Mouse (Mus musculus): Measurements from ENCODE around the gene Dlg4.
A peak's percentile ranks its signal among the peaks of the same experiment; 100 is the strongest.

The Dlg4 gene

DNA sequence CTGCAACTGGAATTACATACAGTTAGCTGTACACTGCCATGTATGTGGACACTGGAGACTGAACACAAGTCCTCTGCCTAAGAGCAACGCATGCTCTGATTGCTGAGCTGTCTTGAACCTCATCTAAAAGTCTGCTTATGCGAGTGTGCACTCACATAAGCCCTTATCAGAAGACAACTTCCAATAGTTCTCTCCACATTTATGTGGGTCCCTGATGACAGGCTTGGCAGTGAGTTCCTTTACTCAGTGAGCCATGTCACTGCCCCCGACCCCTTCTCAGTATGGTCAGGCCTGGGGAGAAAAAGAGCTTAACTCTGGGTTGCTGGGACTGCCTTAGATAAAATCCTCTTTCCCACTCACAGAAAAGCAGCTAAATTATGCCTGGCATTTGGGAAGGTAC lies at the start of gene Dlg4:
TSS of gene Dlg4 (plus strand) at position 274 of the 400 bp plus-strand sequence.
- DNase-seq (ENCODE audit: low spot score): no peak

DNA sequence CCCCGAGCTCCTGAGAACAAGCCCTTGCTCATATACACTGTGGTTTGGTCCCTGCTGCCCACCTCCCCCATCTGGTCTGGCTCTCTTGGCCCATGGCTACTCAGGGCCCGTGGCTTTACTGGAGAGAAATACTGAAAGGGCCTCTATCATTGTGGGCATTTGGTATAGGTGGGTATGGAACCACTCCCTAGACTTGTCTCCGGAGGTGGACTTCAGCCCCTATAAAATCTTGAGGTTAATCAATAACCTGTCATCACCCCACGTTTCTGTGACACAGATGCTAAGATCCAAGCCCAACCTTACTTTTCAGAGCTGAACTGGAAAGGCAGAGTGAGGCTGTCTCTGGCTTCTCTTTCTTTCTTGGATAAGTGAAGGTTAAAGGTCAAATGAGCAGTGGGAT lies 47.9 kb upstream of the Dlg4 start:
- no peak for DNase-seq (ENCODE audit: low spot score)

DNA sequence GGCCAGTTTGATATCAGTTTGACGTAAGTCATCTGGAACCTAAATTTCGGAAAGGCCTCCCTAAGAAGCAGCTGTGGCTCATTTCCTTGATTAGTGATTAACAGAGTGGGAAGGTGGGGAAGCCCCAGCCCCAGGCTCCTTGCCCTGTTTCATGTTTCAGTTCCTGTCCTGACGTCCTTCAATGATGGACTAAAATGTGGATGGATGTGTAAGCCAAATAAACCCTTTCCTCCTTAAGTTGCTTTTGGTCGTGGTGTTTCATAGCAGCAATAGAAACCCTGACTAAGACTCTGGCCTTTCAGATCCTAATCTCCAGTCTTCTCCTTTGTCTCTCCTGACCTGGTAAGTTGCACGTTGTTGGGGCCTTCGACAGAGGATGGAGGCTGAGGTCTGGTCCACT lies 46.5 kb upstream of the Dlg4 start:
- no peak for DNase-seq (ENCODE audit: low spot score)

DNA sequence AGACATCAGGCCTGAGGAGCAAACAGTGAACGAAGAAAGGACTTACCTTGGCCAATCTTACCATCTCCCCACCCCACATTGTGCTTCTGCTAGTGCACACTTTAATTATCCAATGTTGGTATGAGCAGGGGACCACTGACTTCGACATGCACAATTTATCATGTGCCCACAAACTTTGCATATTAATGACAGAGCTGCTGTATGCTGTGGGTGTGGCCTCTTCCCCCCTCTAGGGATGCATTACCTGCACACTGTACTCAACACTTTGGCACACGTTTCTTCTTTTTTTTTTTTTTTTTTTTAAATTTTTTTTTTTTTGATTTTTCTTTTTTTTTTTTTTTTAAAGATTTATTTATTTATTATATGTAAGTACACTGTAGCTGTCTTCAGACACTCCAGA lies 46.0 kb upstream of the Dlg4 start:
- DNase-seq (ENCODE audit: low spot score): no peak

DNA sequence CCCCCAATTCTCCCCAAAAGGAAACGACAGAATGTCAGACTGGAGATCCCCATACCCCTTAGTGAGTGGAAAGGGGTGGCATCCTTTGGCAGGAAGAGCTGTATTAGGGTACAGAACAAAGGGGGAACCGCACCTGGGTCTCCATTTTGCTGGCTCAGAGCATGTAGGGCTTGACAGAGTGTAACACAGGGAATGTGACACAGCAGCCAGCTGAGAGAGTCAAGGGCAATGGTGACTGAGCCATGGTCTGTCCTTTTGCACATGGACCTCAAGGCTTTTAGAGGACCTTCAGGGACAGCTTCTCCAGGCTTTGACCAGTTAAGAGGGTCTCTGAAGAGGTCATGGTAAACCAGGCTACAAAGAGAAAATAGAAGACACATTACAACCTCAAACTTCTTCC lies 41.8 kb upstream of the Dlg4 start:
- DNase-seq (ENCODE audit: low spot score): no peak

DNA sequence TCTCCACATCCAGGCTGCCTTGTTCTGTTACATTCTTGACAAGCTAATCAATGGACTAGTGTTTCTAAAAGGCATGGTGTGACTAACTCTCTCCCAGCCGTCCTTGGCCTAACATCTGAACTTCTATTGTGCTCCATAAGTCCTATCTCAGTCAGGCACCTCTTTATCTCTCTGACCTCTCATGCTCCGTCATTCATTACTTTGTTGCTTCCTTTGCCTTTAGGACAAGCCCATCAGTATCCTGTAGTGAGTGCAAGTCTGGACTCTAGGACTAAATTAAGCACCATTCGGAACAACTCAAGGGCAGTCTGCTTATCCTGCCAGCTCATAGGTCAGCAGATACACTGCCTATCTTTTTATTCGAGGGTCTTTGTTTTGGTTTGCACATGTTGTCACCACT lies 40.5 kb upstream of the Dlg4 start:
- DNase-seq (ENCODE audit: low spot score): no peak

DNA sequence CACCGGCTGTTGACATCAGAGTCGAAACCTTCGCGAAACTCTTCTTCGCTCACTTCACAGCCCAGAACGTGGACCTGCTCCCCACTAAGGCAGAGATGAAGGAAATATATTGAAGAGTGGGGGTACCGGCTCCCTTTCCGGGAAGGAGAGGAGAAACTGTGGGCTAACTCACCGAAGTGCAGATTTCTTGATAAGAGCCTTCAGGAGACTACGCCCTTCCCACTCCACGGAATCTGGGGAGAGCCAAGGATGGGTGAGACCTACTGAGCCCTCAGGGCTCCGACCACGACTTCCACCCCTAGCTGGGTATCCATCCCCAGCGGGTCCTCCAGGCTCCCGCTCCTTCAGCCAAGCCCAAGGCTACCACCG lies 36.9 kb upstream of the Dlg4 start:
- DNase-seq (ENCODE audit: low spot score): no peak

DNA sequence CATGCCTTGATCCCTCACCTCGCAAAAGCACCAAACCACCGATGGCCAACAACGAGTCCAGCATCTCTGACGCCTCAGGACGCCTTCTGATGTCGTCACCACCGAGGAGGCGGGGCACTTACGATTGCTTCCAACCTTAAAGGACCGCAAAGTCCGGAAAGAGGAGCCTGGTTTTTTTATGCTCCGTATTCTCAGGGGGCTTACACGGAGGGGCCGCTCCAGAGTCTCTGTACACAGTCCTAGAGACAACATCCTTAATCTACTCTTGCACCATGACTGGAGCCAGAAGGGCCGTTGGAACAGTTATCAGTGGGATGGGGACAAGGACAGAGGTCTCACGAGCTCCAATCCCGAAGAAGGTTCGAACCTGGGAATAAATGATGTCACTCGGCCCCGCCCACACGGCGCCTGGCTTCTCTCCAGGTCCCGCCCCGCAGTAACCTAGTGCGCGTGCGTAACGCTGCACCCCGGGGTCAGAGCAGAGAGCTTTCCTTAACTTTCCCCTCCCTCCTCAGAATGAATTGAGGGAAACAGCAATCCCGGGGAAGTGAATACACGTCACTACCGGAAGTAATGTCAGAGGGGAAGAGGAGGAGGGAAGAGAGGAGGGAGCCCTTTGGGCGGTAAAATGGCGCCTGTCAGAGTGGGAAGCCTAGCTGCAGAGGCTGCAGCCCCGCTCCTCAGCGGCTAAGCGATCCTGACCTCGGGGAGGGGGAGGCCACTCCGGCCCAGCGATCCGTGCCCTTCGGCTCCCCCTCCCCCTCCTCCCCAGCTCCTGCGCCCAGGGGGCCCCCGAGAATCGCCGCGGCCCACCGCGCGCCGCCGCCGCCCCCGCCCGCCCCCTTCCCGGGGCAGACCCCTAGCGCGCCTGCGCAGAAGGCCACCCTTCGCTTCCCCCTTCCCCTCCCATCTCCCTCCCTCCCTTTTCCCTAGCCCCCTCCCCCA lies 36.3 kb upstream of the Dlg4 start:
- peak; percentile 99 for DNase-seq (ENCODE audit: low spot score)

DNA sequence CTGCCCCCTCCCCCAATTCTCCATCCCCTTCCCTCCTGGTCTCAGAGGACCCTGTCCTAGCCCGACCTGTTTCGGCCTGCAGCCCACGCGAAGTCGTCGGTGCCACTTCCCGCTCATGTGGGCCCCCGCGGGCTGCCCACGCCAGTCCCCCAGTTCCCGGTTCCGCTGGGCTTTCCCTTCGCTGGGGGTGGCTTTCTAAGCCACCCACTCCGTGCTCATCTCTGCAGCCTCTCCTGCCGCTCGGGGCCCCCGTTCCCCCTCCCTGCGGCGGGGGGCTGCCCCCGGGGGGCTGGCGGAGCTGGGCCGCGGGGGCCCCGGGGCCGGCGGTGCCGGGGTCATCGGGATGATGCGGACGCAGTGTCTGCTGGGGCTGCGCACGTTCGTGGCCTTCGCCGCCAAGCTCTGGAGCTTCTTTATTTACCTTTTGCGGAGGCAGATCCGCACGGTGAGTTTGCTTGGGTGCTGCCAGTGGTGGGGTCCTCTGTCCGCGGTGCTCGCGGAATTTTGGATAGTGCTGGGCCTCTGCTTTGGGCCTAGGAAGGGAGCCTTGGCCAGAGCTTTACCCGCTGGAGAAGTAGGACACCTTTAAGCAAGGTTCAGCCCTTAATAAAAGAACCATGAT lies 35.5 kb upstream of the Dlg4 start, which contains the start of gene Ctdnep1:
TSS of gene Ctdnep1 (plus strand) at position 16 of the 622 bp plus-strand sequence.
- DNase-seq (ENCODE audit: low spot score): peak; percentile 59

DNA sequence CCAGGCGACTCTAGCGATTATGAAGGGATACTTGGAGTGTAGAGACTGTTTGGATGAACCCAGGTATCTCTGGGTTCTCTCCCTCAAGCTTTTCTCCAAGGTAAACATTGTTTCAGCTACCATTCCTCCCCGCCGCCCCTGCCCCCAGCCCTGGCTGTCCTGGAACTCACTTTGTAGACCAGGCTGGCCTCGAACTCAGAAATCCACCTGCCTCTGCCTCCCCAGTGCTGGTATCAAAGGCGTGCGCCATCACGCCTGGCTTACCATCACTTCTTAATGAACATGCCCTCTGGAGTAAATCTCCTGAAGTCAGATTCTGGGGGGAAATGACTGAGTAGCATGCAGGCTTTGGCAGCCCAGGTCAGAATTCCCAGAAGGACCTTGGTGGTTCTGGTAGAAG lies 34.5 kb upstream of the Dlg4 start, which contains the start of gene Elp5:
TSS of gene Elp5 (minus strand) at position 293 of the 400 bp plus-strand sequence.
- DNase-seq (ENCODE audit: low spot score): no peak

DNA sequence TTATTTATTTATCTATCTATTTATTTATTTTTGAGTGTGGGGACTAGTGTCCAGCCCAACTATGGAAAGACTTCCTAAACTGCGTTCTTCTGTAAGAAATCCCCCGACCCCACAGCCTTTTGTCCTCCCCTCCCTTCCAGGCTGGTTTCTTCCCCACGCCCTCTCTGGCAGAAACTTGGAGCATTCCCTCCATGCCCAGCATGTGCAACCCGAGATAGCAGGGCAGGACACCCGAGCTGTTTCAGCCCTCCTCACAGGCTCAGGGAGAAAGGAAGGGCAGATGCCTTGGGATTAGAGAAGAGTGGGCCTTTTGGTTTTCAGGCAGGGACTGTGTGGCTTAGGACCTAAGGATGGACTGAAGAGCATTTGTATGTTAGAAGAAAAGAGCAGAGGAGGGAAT lies 33.9 kb upstream of the Dlg4 start:
- no peak for DNase-seq (ENCODE audit: low spot score)

DNA sequence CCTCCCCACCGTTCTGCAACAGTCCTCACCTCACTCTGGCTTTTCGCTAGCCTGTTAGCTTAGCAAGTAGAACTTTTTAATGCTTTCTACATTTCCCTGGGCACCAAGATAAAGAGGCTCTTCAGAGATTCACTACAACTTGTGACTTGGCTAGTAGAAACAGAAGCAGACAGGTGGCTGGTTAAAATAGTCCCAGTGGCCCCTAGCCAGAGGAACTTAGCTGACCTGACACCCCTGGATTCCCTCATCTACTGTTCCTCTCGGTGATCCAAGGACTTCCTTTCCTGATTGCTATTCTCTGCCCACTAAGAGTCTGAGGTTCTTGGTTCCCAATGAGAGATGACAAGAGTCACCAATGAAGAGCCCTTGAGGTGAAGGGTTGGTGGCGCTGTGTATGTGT lies 33.4 kb upstream of the Dlg4 start:
- no peak for DNase-seq (ENCODE audit: low spot score)

DNA sequence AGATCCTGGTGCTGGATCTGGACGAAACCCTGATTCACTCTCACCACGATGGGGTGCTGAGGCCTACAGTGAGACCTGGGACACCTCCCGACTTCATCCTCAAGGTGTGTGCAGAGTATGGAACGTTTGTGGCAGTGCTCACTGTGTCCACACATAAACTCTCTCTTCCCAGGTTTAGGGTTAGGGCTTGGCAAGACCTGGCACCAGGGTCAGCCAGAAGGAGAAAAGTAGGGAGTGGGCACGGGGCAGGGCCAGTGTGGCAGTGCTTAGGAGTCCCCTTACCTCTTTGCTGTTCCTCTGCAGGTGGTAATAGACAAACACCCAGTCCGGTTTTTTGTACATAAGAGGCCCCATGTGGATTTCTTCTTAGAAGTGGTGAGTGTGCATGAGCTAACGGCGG lies 32.3 kb upstream of the Dlg4 start:
- no peak for DNase-seq (ENCODE audit: low spot score)

DNA sequence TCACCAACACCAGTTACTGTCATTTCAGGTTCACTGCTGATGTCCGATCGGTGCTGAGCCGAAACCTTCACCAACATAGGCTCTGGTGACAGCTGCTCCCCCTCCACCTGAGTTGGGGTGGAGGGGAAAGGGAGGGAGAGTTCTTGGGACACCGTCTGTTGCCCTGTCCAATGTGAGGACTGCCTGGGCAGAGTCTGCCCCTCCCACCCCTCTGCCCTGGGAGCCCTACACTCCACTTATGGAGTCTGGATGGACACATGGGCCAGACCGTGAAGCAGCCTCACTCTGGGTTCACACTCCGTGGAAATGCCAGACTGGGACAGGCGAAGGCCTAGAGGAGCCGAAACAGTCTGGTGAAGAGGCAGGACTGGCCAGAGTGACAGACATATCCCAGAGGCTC lies 26.8 kb upstream of the Dlg4 start:
- no peak for DNase-seq (ENCODE audit: low spot score)

DNA sequence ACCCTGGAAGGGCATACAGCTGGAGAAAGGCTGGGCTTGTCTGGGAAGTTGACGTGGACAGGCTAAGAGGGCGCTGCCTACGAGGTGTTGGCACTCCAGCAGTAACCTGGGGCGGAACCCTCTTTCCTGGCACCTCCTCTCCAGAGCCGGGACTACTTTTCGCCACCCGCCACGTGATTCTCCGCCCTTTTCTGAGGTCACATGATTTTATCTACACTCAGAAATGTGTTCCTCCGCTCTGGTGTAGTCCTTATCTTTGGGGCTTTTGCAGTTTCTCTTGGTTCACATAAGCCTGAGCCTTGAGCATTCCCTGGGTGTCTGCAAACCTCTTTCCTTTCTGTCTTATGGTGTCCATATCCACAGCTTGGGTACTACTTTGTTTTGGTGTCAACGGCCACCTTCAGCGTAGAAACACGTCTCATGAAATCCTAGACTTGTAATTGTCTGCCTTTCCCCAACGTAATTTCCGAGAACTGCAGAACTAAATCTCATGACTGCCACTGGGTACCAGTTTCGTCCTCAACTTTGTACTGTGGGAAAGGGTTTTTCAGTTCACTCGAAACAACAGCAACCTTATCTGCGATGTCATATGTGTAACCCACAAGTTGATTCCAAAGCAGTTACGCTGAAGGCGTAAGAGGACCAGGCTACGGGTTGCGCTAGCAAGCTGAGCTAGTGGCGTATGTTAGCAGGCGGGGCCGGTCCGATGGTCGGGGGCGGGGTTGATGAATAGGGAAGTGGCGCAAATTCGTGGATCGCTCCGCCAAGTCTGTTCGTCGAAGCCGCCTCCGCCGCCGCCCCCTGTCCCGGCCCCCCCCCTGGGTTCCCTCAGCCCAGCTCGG lies 25.7 kb upstream of the Dlg4 start, which contains the start of gene Gabarap:
TSS of gene Gabarap (plus strand) at position 294 of the 842 bp plus-strand sequence.
- DNase-seq (ENCODE audit: low spot score): peak; percentile 97

DNA sequence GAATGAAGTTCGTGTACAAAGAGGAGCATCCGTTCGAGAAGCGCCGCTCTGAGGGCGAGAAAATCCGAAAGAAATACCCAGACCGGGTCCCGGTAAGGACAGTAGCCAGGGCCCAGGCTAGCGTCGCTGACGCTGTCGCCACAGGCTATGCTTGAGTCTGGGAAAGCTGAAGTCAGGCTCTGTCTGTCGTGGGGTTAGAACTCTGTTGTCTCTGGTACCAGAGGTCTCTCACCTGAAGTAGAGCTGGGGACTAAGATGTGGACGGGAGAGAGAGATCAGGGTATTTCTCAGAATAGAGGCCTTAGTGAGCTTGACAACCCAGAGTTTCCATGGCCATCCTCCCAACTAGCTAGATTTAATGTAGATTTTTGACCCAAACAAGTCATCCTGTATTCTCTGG lies 25.0 kb upstream of the Dlg4 start:
- DNase-seq (ENCODE audit: low spot score): no peak

DNA sequence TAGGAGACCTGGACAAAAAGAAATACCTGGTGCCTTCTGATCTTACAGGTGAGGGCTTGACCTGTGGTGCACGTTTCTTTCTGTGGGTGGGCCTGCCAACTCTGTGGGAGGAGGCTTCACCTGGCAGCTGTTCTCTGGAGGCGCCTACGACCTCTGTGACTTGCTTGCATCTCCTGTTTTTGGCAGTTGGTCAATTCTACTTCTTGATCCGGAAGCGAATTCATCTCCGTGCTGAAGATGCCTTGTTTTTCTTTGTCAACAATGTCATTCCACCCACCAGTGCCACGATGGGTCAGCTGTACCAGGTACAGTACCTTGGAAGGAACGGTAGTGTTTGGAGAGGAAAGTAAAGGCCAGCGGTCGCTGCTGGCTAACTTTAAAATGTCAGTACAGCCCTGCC lies 24.3 kb upstream of the Dlg4 start:
- DNase-seq (ENCODE audit: low spot score): no peak

DNA sequence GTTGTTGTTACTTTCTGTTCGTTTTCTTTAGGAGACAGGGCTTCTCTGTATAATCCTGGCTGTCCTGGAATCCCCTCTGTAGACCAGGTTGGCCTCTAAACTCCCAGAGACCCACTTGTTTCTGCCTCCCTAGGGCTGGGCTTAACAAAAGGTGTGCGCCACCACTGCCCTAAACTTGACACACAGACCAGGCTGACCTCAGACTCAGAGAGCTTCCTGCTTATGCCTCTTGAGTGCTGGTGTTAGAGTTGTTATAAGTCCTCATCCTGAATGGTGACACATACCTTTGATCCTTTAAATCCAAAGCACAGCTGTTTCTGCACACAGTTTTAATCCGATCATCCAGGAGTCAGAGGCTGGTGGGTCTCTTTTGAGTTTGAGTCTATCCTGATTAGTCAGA lies 23.8 kb upstream of the Dlg4 start:
- DNase-seq (ENCODE audit: low spot score): no peak

DNA sequence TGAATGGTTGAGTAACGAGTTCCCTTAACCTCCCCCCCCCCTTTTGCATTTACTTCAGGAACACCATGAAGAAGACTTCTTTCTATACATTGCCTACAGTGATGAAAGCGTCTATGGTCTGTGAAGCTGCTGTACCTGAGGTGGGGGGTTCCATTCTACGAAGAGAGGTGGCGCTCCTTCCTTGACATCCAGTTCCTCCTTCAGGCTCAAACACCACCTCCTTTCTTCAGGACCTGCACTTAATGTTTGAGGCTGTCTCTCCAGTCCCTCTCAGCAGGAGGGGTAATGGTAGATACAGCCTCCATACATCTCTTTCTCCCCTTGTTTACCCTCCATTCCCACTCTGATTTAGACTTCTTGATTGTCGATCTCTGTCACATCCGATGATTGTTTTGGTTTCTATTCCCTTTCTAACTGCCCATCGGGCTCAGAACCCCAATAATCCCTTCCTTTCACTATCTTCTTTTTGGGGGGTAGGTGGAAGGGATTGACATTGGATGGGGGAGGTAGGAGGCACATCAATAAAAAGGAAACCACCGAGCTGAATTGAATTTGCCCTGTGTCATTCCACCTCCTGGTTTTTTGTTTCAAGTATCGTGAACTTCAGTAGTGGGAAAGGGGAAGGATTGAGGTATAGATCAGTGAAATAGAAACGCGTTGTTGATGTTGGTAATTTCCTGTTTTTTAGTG lies 22.2 kb upstream of the Dlg4 start:
- DNase-seq (ENCODE audit: low spot score): no peak

DNA sequence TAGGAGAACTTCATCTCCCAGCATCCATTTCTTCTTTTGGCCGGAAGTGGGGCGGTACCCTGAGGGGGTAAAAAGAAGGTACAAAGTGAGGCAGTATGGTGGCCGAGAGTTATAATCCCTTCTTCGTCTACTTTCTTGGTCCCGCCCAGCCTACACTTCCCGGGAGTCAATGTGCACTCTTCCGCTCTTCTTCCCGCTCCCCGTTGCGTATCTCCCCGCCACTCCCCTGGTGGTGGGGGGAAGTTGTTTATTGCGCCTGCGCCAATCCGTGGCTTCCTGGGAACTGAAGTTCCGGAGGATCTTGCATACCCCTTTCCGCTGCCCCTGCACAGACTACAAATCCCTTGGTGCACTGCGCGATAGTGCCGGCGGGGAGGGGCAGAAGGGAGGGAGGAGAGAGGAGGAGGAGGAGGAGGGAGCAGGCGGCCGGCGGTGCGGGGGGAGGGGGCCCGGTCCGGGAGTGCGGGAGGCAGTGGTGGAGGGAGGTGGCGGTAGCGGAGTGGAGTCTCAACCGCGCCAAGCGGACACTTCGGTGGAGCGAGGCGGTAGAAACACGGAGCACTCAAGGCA lies 21.3 kb upstream of the Dlg4 start, which contains the start of gene Phf23:
TSS of gene Phf23 (plus strand) at position 387 of the 570 bp plus-strand sequence.
- DNase-seq (ENCODE audit: low spot score): peak; percentile 97
